Mouse (Mus musculus) cerebellum, postnatal 25 days (tissue): Measurements from ENCODE around the gene Ccser2.

Source experiments
- DNase-seq, 2 experiments: peaks; one replicate each; pipeline ENCODE4 v3.0.0; 2021; ENCODE audit warnings: mixed read lengths in 2 of 2

The Ccser2 gene

DNA sequence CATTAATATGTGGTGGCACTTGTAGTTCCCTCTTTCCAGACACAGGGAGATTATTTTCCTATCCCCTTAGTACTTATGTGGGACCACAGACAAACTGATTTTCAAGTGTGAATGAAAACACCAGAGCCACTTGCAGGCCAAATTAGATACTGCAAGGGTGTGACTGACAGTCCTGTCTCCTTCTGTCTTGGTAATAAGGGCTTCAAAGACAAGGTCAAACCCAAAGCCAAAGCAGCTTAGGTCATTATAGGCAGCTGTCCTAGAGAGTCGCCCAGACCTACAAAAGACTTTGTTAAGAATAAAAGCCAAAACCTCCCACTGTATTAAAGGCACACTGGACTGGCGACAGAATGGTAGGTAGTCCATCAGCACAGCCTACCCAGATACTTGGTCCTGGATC is 30.6 kb downstream of the Ccser2 start:
- no peak for DNase-seq

DNA sequence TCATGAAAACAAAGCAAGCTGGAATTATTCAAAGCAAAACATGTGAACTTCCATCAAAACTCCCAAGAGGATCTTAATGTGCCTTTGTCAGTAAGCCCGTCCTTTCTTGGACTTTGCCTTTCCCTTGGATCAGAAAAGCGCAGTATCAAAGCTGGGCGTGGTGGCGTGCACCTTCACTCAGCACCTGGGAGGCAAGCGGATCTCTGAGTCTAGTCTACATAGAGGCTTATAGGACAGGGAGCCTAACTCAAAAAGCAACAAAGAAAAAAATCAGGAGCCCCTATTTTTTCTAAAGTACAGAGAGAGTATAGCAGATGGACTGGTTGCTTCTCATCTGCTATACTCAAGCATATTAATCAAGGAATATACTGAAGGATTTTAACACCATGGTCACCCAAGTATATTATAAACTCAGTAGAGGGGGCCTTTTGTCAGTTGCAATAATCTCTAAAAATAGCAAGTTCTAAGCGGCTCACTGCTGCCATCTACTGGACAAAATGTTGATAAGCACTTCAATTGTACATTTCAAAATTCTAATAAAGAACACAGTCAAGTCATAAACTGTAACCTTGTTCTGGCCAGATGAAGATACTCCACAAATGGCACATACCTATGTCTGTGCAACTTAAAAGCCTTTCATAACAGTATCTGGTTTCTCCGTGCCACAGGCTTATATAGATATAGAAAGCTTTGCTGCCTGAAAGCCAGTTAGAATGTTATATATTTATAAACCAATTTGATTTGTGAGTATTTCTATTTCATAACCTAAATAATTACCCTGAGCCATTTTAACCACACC is 31.3 kb downstream of the Ccser2 start:
- peak in 1 of 2 experiments; percentile 37 for DNase-seq

DNA sequence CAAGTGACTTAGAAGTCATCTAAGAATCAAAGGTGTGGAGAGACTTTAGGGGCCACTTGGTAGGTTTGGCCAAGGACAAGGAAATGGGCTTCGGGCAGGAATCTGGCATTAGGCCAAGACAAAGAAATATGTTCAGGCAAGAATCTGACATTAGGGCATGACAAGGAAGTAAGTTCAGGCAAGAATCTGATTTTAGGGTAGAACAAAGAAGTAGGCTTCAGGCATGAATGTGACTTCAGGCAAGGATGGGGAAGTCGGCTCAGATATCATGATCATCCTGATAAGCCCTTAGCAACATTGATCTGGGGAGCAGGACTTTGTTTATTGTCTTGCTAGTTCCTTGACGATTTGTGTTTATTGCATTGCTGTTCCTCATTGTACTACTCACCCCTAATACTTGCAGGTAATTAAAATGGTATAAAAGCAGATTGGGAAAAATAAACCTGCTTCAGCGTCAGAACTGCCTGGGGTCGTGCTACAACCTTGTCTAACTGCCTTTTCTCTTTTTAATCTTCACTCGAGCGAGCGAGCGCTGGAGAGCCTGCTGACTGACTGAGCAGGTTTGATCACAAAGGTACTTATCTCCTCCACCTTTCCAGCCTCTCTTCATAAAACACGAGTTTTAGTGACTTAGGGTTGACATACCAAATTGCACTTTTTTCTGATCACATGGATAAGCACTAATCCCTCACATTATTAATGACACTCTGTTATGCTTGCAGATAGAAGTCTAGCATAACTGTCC is 35.8 kb downstream of the Ccser2 start:
- DNase-seq, result no peak

DNA sequence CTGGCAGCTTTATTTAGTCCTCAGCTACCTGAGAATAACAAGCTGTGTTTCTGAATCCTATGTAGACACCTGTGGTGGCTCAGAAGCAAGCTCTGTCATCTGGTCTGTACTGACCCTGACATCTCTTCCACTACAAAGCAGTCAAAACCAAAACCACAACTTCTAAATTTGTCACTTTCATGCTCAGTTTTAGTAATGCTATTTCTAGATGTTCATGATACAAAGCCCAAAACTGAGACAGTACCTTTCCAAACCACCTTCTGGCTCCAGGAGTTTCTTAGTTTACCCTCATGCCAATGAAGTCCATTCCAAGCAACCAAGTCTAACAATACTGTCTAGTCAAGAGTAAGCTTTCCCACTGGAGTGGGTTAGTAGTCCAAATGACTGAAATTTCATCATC is 36.5 kb downstream of the Ccser2 start:
- no peak for DNase-seq

DNA sequence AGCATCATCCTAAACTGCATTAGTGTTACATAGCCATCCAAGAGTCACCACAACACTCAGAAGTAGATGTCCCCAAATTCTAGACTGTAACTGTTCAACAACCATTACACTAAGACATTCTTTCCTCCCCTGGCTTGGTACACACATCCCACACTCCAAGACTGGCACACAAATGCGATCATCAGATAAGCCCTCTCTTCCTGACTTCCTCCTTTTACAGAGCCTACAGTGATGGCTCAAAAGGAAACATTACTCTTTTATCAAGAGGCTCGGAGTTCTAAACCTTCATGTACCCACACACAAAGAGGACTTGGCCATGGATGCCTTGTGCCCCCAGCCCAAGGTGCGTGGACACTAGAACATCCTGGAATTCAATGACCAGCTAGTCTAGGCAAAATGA is 45.2 kb downstream of the Ccser2 start:
- no peak for DNase-seq

DNA sequence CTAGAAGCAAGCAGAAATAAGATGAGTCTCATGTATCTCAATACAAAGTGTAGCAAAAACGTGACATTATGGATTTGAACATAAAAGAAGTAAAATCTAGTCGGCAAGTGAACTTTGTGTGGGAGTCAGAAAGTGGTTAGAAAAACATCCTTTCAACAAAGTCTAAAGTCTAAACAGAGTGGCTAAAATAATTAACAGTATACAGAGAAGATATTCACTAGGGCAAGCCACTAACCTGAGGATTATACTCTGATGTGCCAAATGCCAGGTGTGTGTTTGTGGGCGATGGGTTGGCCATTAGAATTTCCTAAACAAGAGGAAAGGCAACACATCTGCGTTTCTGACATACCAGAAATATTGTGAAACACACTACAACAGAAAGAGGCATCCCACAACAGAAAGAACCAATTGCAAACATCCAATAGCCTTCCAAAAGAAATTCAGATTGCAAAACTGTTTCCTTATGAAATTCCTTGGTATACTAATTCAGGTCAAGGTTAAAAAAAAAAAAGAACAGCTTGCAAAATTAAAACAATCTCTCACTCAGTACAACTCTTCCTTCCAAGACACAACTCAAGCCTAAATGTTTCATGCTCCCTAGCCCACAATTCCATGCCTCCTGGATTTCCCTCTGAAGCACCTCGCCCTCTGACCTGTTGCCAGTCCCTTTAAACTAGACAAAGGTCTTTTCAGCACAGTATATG is 47.1 kb downstream of the Ccser2 start:
- no peak for DNase-seq

DNA sequence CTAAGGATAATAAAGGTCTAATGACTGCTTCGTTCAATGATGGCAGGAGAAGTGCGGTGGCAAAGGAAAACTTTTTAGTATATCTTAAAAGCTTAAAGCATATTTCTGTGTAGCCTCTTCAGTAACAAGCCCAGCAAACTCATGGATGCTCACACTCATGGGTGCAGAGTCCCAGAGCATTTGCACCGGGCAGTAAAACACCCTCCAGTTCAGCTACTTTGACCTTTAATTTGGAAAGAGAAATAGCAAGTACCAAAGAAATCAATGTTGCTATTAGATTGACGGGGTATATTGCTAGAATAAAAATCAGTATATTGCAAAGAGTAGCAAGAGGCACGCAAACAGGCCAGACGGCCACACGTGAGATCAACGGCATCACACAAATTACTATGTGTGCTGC is 48.7 kb downstream of the Ccser2 start:
- DNase-seq, result no peak

DNA sequence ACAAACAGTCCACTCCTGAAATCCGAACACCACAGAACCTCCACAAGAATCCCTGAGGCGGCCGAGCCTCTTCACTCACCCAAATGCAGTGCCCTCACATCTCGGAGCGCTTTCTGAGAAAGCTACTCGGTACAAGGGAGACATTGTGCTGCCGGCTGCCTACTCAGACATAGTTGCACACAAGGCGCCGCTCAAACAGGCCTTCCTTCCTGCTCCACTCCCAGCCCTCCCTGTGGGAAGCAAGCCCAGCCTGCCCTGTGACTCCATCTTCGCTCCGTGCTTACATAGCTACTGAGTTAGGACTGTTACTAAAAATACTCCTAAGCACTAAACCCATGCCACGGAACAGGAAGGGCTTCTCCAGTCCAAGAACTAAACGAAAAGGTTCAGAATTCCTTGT is 49.4 kb downstream of the Ccser2 start:
- DNase-seq, result peak; percentile 62 to 78

DNA sequence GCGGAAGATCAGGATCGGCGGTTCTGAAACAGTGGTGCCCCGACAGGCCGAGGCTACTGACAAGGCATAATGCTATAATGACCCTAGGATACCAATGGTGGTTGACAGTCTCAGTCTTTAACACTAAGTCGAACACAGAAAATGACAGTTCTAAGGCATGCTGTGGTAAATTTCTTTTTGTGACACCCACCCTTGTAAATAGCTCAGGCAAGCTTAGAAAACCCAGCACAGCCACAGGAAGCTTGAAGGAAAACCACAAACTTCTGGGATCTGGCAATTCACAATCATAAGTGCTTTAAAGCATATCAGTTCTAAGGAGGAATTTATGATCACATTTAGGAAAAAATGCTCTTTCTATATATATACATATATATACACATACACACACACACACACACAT is 53.4 kb downstream of the Ccser2 start:
- DNase-seq, result no peak

DNA sequence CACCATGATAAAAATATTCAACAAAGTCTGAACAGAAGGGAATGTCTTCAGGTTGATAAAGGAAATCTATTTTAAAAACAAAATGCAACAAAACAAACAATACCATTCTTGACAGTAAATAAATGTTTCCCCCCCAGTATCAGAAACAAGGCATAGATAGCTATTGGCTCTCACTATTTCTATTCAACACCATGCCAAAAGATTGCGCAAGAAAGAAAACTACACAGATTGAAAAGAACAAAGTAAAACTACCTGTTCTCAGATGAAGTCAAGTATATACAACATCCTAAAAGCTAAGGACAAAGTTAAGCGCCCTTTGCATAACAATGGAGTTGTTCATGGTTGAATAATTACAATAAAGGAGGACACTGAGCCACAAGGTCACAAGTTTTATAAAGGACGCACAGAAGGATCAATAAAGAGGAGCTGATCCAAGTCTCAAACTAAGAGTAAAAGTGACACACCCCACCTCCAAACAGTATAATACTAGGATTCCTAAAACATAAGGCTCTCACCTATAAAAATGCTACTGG is 54.0 kb downstream of the Ccser2 start:
- no peak for DNase-seq

DNA sequence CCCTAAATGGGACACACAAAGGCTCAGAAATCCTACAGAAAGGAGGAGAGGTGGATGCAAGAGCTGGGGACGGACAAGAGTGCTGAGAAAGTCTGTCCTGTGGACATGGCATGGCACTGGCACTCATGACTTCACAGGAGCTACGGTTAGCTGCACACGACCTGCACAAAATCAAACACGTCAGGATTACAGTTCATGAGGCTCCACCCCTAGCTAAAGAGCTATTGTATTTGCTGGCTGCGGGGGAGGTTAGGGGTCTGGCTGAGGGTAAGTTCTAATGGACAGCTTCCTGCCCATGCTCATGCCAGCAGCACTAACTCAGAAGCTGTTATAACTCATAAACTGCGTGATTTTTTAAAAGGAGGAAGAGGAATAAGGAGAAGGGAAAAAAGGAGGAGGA is 56.8 kb downstream of the Ccser2 start:
- DNase-seq, result no peak

DNA sequence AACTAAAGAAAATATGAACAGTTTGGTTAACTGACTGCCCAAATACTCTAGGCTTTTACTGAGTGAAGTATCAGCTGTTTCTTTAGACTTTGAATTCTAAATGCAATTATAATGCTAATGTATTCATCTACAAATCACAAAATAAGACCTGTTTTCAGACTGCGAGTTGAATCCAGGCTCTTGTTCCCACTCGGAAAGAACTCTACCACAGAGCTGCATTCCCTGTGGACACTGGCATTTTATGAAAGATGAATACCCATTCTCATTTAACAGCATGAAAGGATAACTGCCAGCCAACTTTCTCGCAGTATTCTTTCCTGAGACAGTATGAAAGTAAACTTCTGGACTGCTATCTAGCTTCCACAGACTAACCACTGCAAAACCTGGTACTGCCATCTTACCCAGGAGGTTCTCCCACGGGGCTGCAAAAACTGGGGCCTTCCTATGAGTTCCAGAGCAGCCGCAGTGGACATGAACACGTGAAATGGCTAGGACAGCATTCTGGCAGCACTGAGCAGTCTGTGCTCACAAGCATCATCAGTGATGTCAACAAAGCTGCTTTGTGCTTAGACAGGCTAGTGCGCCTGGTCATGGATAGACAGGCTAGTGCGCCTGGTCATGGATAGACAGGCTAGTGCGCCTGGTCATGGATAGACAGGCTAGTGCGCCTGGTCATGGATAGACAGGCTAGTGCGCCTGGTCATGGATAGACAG is 62.6 kb downstream of the Ccser2 start:
- DNase-seq, result no peak

DNA sequence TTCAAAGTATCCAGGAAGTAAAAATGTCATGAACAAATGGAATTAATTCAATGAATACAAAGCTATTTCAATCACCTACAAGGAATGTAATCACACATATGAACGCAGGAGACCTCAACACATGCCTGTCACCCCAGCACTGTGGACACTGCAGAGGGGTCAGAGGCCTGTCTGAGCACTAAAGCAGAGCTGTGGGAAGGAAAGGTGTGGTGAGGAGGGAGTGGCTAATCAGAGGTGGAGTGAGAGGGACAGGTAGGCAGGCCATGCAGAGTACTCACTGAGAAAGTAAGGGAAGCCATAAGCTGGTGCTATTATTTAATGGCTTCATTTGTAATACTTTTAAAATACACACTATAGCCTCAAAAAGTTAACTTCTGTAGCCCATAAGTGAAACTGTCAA is 64.4 kb downstream of the Ccser2 start:
- no peak for DNase-seq

DNA sequence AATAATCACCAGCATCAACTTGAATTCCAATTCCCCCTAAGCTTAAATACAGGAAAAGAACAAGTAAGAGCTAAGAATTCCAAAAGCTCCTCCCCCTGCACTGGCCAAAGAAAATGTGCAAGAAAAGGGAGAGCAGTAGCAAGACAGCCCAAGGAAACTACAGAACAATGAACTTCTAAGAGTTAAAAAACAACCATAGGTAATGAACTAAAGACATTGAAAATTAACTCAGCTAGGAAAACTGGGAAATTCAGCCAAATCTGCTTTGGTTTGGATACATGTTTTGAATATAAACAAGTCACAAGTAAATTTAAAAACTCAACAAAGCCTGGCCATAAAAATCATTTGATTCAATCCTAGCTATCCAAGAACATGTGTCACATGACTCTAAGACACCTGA is 67.7 kb downstream of the Ccser2 start:
- no peak for DNase-seq

DNA sequence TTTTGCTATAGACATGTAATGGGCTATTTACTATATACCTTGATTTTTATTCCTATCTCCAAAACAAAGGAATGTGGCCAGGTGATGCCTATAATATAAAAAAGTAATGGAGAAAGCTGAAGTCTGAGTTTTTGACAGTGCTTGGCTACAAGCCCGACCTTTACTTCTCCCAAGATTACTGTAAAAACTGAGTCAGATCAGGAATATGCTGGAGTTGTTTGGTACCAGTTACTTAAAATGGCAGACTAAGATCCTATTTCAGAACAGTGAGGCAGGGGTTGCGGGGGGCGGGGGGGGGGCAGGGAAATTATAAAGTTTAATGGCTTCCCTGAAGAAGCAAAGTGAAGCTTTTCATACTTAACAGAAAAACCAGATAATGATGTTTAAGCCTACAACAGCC is 73.9 kb downstream of the Ccser2 start:
- DNase-seq, result no peak

DNA sequence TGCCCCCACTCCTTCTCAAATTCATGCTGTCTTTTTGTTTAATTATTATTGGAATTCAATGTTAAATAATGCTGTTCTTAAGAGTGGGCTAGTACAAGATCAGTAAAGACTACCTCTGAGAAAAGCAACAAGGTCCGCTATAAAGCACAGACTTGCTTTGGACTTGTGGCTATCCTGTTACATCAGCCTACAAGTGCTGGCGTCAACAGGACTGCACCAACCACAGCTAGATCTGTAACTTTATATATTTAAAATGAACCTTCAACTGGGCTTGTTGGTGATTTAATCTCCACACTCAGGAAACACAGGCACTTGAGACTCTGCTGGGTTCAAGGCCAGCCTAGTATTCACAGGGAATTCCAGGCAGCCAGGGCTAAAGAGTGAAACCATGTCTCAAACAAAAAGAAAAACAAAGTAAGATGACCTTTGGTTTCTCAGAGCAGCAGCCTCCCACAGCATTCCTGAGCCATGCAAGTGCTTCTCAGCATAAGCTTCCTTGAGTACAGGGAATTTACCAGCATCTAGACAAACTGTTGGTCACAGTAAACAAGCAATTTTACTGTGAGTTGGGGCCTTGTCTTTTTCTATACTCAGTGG is 75.7 kb downstream of the Ccser2 start:
- DNase-seq, result no peak

DNA sequence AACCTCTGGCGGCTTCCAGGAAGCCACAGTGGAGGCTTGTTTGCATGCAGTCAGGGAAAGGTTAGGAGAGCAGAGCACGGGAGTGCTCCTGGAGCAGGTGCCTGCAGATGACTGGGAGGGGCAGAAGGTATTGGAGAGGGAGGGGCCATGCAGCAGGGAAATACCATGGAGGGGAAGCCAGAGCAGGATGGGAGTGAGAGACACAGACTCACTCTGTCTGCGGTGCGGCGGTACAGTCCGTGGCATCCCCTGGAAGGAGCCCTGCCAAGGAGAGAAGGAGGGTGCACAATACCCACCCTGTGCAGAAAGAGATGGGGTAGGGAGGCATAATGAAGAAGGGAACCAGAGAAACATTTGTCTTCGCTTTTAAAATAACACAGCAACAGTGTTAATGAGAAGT is 78.4 kb downstream of the Ccser2 start:
- DNase-seq, result no peak

DNA sequence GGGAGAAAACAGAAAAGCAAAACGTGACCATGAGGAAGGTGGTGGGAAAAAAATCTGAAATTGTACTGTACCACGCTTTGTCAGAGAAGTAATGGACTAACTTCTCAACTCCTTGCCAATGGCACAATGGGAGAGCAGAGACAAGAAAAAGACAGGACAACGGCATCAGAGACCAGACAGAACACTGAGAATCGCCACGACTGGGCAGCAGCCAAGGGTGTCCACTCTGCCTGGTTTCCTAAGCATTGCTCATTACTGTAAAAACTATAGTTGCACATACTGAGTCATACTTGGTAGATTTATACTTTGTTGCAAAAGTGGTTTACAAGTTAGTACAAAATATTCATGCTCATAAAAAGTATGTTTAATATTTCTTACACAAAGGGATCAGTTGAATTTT is 82.9 kb downstream of the Ccser2 start:
- no peak for DNase-seq

DNA sequence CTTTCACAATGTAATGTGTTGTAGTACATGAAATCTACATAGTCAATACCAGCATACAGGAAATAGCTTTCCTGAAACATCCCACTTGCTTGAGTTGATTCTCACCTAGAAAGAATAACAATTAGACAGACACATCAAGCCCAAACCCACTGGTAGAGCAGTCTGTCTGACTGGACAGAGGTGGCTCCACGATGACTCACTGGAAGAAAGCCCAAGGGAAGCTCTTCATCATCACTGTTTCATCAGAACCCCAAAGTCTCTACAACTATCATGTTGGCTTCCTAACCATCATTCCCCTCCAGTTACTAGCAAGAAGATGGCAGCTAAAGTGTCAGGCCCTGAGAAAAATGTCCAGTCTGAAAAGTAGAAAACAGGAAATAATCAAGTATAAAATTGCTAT is 83.5 kb downstream of the Ccser2 start:
- no peak for DNase-seq

DNA sequence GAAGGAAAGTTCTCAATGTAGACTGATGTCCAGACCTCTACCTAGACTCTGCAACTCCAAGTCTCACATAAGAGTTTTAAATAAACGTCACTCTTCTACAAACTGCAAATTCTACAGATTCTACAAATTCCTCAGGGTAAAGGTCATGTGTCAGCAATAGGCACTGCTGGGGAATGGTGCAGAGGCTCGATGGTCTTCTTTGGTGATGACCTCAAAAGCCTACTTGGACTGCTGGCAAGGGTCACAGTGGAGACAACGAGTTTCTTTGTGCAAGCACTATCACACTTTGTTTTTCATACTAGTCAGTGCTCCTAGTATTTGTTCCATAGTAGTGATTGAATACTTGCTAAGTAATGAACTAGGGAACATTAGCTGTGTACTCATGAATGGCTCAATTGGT is 85.0 kb downstream of the Ccser2 start:
- DNase-seq, result no peak

DNA sequence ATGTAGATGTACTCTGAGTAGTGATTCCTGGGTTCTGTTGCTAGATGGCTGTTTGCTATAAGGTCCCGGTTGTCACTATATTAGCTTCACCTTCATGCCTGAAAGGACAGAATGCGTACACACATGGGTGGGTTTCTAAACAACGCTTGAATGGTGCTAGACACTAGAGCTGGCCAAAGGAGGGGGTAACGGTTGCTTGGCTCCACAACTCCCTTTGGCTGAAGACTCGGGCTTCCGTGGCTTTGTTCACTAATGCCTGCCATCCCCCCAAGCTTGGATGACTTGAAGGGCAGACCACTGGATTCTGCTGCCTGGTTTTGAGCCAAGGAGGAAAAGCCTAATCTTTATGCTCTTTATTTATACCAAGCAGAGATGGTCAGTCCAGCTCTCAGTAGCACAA is 98.3 kb downstream of the Ccser2 start:
- DNase-seq, result no peak

DNA sequence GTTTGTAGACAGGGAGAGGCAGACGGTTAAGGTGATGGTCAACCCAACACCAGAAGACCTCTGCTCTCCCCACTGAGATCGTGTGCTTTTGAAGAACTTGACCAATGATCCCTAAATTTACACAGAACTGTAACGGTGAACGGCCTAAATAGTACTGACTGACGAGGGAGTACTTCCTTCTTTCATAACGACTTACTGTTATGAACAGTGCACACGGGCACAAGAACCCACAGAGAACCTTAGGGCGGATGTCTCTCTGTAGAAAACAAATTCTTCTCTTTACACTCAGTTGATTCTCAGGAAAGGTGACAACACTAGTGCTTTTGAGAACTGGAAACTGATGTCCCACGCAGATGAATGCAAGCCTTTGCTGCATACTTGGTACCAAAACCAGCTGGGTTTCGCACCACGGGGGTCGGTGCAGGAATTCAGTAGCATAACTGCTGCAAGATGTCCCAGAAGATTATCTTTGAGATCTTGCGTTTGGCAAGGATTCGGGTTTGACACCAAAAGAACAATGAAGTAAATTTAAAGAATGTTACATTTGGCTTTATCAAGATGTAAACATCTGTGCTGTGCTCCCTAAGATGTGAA is 99.7 kb downstream of the Ccser2 start:
- no peak for DNase-seq
